Comparison of ENCODE assay signal across 19 mouse cellular contexts in genomic region chr13:63530857-63531256, GRCm38 (mm10). TPM values are rescaled to one million over a fixed set of nuclear protein-coding genes. Genes with fewer than 3 reads are reported as not detected.
DNase-seq lines count a peak whose midpoint lies in the region; ATAC-seq and TF ChIP-seq lines count a peak whose summit lies in the region.
"Had no signal": no experiment of that assay in that cellular context is flagged by ENCODE, and none has a peak within 500 bp of the region (broad histone marks: within the 10 kb centered on the region; RNA-seq: fewer than 3 reads in every experiment).

No protein-coding gene starts in this region.

- WGBS in hindbrain, embryonic 13.5 days: 61% methylated on average over 9 of the region's 9 CpGs
- 67% methylated on average over 9 of the region's 9 CpGs for WGBS in hindbrain, postnatal 0 days
- WGBS in stomach, embryonic 14.5 days: 76% methylated on average over 9 of the region's 9 CpGs
- WGBS in stomach, postnatal 0 days: 67% methylated on average over 9 of the region's 9 CpGs

- ATAC-seq in hindbrain, embryonic 13.5 days (ENCODE audit: low FRiP score): no peak
- no peak for ATAC-seq in hindbrain, postnatal 0 days
- no peak for ATAC-seq in stomach, embryonic 14.5 days (ENCODE audit: insufficient number of reproducible peaks, insufficient read depth, low FRiP score, low read depth)
- ATAC-seq in stomach, postnatal 0 days (ENCODE audit: low FRiP score, low TSS enrichment): no peak
- ATAC-seq: activated CD4-positive, CD25-positive, alpha-beta regulatory T cell, adult 4 months; Patski had no signal

- H3K4me1 ChIP-seq in hindbrain, embryonic 13.5 days (replicated peaks): peaks cover 47% of the 10 kb centered on the region
- H3K4me1 ChIP-seq in hindbrain, postnatal 0 days (ENCODE audit: insufficient read depth, low read length): peaks cover 4% of the 10 kb centered on the region; the same call in 1 of the 2 replicates
- peaks cover 50% of the 10 kb centered on the region for H3K4me1 ChIP-seq in stomach, embryonic 14.5 days (ENCODE audit: control insufficient read depth, insufficient read depth, low read length)
- peaks cover 3% of the 10 kb centered on the region; the same call in 1 of the 2 replicates for H3K4me1 ChIP-seq in stomach, postnatal 0 days (replicated peaks; ENCODE audit: control insufficient read depth, insufficient read depth)

- H3K9ac ChIP-seq in hindbrain, embryonic 13.5 days: no peak overlapping the region
- no peak overlapping the region for H3K9ac ChIP-seq in hindbrain, postnatal 0 days (replicated peaks; ENCODE audit: low read length)
- H3K9ac ChIP-seq in stomach, embryonic 14.5 days (replicated peaks; ENCODE audit: low read depth, low read length): no peak overlapping the region
- no peak overlapping the region for H3K9ac ChIP-seq in stomach, postnatal 0 days (ENCODE audit: low read length)
- H3K9ac ChIP-seq: embryonic facial prominence, embryonic 13.5 days; forebrain, embryonic 12.5 days; heart, embryonic 13.5 days; hindbrain, embryonic 15.5 days had no signal

- 0 out of 2 replicates have a peak overlapping the region, but pooled peaks have one; percentile 36 for H3K27ac ChIP-seq in hindbrain, embryonic 13.5 days
- H3K27ac ChIP-seq in hindbrain, postnatal 0 days: no peak overlapping the region
- H3K27ac ChIP-seq in stomach, embryonic 14.5 days (ENCODE audit: low read length): peak overlapping the region; percentile 39; the same call in 1 of the 2 replicates
- H3K27ac ChIP-seq in stomach, postnatal 0 days (replicated peaks): no peak overlapping the region
- H3K27ac ChIP-seq: embryonic facial prominence, embryonic 13.5 days; forebrain, embryonic 12.5 days; gastrocnemius, adult 2 months; heart, embryonic 13.5 days; hindbrain, embryonic 15.5 days had no signal

- H3K4me2 ChIP-seq in hindbrain, embryonic 13.5 days: no peak overlapping the region
- H3K4me2 ChIP-seq in hindbrain, postnatal 0 days (ENCODE audit: low read depth, low read length): no peak overlapping the region
- no peak overlapping the region for H3K4me2 ChIP-seq in stomach, embryonic 14.5 days (replicated peaks; ENCODE audit: low read depth, low read length)
- no peak overlapping the region for H3K4me2 ChIP-seq in stomach, postnatal 0 days (replicated peaks; ENCODE audit: low read depth)
- H3K4me2 ChIP-seq: embryonic facial prominence, embryonic 13.5 days; forebrain, embryonic 12.5 days; heart, embryonic 13.5 days; hindbrain, embryonic 15.5 days had no signal

- TF ChIP-seq POLR2A in brain, embryonic 14.5 days (IDR thresholded peaks at IDR 0.05; ENCODE audit: borderline replicate concordance, extremely low read depth, insufficient read depth, insufficient read length, poor library complexity, severe bottlenecking): no peak

- TF ChIP-seq EP300 in stomach, postnatal 0 days (optimal IDR thresholded peaks at IDR 0.05): no peak

- TF ChIP-seq CTCF in hindbrain, postnatal 0 days (IDR thresholded peaks at IDR 0.05; ENCODE audit: low read depth): no peak
- TF ChIP-seq CTCF in stomach, postnatal 0 days (IDR thresholded peaks at IDR 0.05; ENCODE audit: low read depth): no peak
- no peak for TF ChIP-seq CTCF in brain, embryonic 14.5 days (IDR thresholded peaks at IDR 0.05; ENCODE audit: borderline replicate concordance, extremely low read depth, insufficient read depth, insufficient read length)

- H3K36me3 ChIP-seq in hindbrain, embryonic 13.5 days: peaks cover 76% of the 10 kb centered on the region
- peaks cover 38% of the 10 kb centered on the region for H3K36me3 ChIP-seq in hindbrain, postnatal 0 days (ENCODE audit: insufficient read depth, low read length)
- peaks cover 88% of the 10 kb centered on the region for H3K36me3 ChIP-seq in stomach, embryonic 14.5 days (ENCODE audit: control insufficient read depth, insufficient read depth, low read length)
- H3K36me3 ChIP-seq in stomach, postnatal 0 days (ENCODE audit: control insufficient read depth, insufficient read depth, low read length): peaks cover 40% of the 10 kb centered on the region

- H3K27me3 ChIP-seq in hindbrain, embryonic 13.5 days: no peaks in the 10 kb centered on the region
- H3K27me3 ChIP-seq in hindbrain, postnatal 0 days (ENCODE audit: insufficient read depth, low read length): no peaks in the 10 kb centered on the region
- H3K27me3 ChIP-seq in stomach, embryonic 14.5 days (ENCODE audit: control insufficient read depth, insufficient read depth, low read length): no peaks in the 10 kb centered on the region
- H3K27me3 ChIP-seq in stomach, postnatal 0 days (ENCODE audit: control insufficient read depth, insufficient read depth, low read length): no peaks in the 10 kb centered on the region
- H3K27me3 ChIP-seq: embryonic facial prominence, embryonic 13.5 days; heart, embryonic 13.5 days; hindbrain, embryonic 15.5 days; Patski had no signal

- no peak for DNase-seq in hindbrain, postnatal 0 days (ENCODE audit: low spot score)
- DNase-seq in stomach, postnatal 0 days (ENCODE audit: low spot score): no peak
- DNase-seq in brain, embryonic 14.5 days (ENCODE audit: low read depth): peak; percentile 66
- no peak for DNase-seq in thymus, postnatal 25 days
- DNase-seq: adrenal gland, postnatal 14 days; cerebellum, adult 18-20 months; cerebellum, adult 9-11 months; cerebellum, postnatal 36 days; gastrocnemius, adult 2 months; gastrocnemius, postnatal 25 days; heart, postnatal 36 days had no signal

- no peaks in the 10 kb centered on the region for H3K9me3 ChIP-seq in hindbrain, embryonic 13.5 days
- H3K9me3 ChIP-seq in hindbrain, postnatal 0 days (ENCODE audit: low read length): no peaks in the 10 kb centered on the region
- H3K9me3 ChIP-seq in stomach, embryonic 14.5 days (ENCODE audit: control insufficient read depth, low read depth, low read length): no peaks in the 10 kb centered on the region
- no peaks in the 10 kb centered on the region for H3K9me3 ChIP-seq in stomach, postnatal 0 days (ENCODE audit: control insufficient read depth, low read length)
- H3K9me3 ChIP-seq: embryonic facial prominence, embryonic 13.5 days; forebrain, embryonic 12.5 days; heart, embryonic 13.5 days; hindbrain, embryonic 15.5 days had no signal

- no peak overlapping the region for H3K4me3 ChIP-seq in hindbrain, embryonic 13.5 days
- no peak overlapping the region for H3K4me3 ChIP-seq in hindbrain, postnatal 0 days (ENCODE audit: low read length)
- no peak overlapping the region for H3K4me3 ChIP-seq in stomach, embryonic 14.5 days (ENCODE audit: low read depth, low read length)
- no peak overlapping the region for H3K4me3 ChIP-seq in stomach, postnatal 0 days (ENCODE audit: low read depth, low read length)
- H3K4me3 ChIP-seq: embryonic facial prominence, embryonic 13.5 days; forebrain, embryonic 12.5 days; gastrocnemius, adult 2 months; heart, embryonic 13.5 days; hindbrain, embryonic 15.5 days had no signal

RNA-seq across cellular contexts. Expression of gene Fancc, which starts 33.8 kb away (rescaled TPM):
- 15.7 and 16.3 TPM in 2 replicates for polyA plus RNA-seq in hindbrain, embryonic 13.5 days (2015; fragmentation: Nextera tagmentation; extraction: Ambion mirVana)
- total RNA-seq in hindbrain, postnatal 0 days (2014; rRNA removed): 17.7 and 25.9 TPM in 2 replicates
- polyA plus RNA-seq in hindbrain, postnatal 0 days (2015; fragmentation: Nextera tagmentation; extraction: Ambion mirVana): 11.4 and 11.9 TPM in 2 replicates
- polyA plus RNA-seq in stomach, embryonic 14.5 days (2014; fragmentation: Nextera tagmentation; extraction: Ambion mirVana): 21.9 and 24.3 TPM in 2 replicates
- 9.3 TPM in 2 replicates for polyA plus RNA-seq in stomach, postnatal 0 days (2015; fragmentation: Nextera tagmentation; extraction: Ambion mirVana)
- 12.7 and 16.1 TPM in 2 replicates for polyA plus RNA-seq in brain, embryonic 14.5 days (2012; rRNA removed)

RNA-seq across cellular contexts. Expression of gene Ptch1, which starts 42.5 kb away (rescaled TPM):
- 18.0 and 19.2 TPM in 2 replicates for polyA plus RNA-seq in hindbrain, embryonic 13.5 days (2015; fragmentation: Nextera tagmentation; extraction: Ambion mirVana)
- 39.0 and 58.4 TPM in 2 replicates for total RNA-seq in hindbrain, postnatal 0 days (2014; rRNA removed)
- polyA plus RNA-seq in hindbrain, postnatal 0 days (2015; fragmentation: Nextera tagmentation; extraction: Ambion mirVana): 9.6 and 10.4 TPM in 2 replicates
- polyA plus RNA-seq in stomach, embryonic 14.5 days (2014; fragmentation: Nextera tagmentation; extraction: Ambion mirVana): 71.5 and 79.8 TPM in 2 replicates
- polyA plus RNA-seq in stomach, postnatal 0 days (2015; fragmentation: Nextera tagmentation; extraction: Ambion mirVana): 8.4 and 8.5 TPM in 2 replicates
- polyA plus RNA-seq in brain, embryonic 14.5 days (2012; rRNA removed): 23.3 and 37.6 TPM in 2 replicates

Comparison
In these comparisons a context has a peak if more than half of its experiments do, and no peak if none do; other contexts are left out.
1. H3K27ac ChIP-seq: peak in hindbrain, embryonic 13.5 days (single experiment) and stomach, embryonic 14.5 days (single experiment); none in hindbrain, postnatal 0 days (single experiment) and stomach, postnatal 0 days (single experiment).